Mouse (Mus musculus): Measurements from ENCODE around the gene Usp48. TPM values are rescaled to one million over a fixed set of nuclear protein-coding genes. Genes with fewer than 3 reads are reported as not detected.

The Usp48 gene
- polyA plus RNA-seq, 1 experiment from 2014 or later = 84.6 TPM

DNA sequence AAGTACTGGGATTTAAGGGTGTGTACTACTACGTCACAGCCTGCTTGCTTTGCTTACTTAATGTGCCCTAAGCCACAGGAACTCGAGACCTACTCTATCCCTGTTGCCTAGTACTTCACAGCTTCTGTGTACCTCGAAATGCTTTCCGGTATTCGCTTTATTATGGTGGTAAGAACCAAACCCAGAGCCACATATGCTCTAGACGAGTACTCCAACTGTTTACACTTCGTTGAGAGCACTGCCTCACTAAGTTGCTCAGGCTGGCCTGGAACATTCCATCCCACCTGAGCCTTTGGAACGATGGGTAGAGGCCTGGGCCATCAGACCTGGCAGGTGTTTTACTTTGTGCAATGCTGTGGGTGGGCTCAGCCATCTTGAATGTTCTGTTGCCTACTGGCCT lies 101.7 kb downstream of the Usp48 start:
- H3K27me3 ChIP-seq (ENCODE audit: control insufficient read depth, insufficient read depth, low read length) = no peaks in the 10 kb centered on the region
- no peaks in the 10 kb centered on the region for H3K36me3 ChIP-seq (ENCODE audit: control insufficient read depth, insufficient read depth, low read length)
- no peak overlapping the region for H3K27ac ChIP-seq (ENCODE audit: low read depth, low read length)
- WGBS = 77% methylated on average over 8 of the region's 8 CpGs
- H3K9ac ChIP-seq (ENCODE audit: low read length) = no peak overlapping the region
- no peaks in the 10 kb centered on the region for H3K9me3 ChIP-seq (ENCODE audit: control insufficient read depth, low read length)
- H3K4me2 ChIP-seq (ENCODE audit: low read depth) = no peak overlapping the region
- ATAC-seq (ENCODE audit: insufficient read depth, low FRiP score, low TSS enrichment) = no peak
- H3K4me1 ChIP-seq (ENCODE audit: control insufficient read depth, insufficient read depth, low read length) = no peaks in the 10 kb centered on the region
- H3K4me3 ChIP-seq (ENCODE audit: low read depth, low read length) = no peak overlapping the region
- no peak for DNase-seq (ENCODE audit: low spot score)

DNA sequence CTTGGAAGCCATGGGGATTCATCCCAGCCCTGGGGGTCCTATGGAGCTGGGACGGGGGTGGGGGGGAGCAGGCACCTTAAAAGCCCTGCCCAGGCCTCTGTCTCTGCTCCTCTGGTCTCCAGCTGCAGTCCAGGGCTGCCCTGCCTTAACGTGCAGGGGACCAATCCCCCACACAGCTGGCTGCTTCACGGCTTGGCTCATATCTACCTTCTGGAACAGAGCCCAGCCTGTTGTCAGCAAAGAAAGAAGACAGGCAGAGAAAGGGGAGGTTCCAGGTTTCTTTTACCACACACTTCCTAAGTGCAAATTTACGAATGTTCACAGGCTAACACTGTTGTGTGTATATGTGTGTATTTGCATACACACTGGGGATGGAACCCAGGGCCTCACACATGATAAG lies 102.3 kb downstream of the Usp48 start:
- Histone ChIP-seq H3K36me3 (ENCODE audit: control insufficient read depth, insufficient read depth, low read length) (no peaks in the 10 kb centered on the region), H3K4me2 (ENCODE audit: low read depth) (no peak overlapping the region), H3K9me3 (ENCODE audit: control insufficient read depth, low read length) (no peaks in the 10 kb centered on the region), H3K4me3 (ENCODE audit: low read depth, low read length) (no peak overlapping the region), H3K9ac (ENCODE audit: low read length) (no peak overlapping the region), H3K4me1 (ENCODE audit: control insufficient read depth, insufficient read depth, low read length) (no peaks in the 10 kb centered on the region), H3K27me3 (ENCODE audit: control insufficient read depth, insufficient read depth, low read length) (no peaks in the 10 kb centered on the region), H3K27ac (ENCODE audit: low read depth, low read length) (no peak overlapping the region)
- 43% methylated on average over 4 of the region's 4 CpGs for WGBS
- DNase-seq (ENCODE audit: low spot score) (no peak), ATAC-seq (ENCODE audit: insufficient read depth, low FRiP score, low TSS enrichment) (no peak)

DNA sequence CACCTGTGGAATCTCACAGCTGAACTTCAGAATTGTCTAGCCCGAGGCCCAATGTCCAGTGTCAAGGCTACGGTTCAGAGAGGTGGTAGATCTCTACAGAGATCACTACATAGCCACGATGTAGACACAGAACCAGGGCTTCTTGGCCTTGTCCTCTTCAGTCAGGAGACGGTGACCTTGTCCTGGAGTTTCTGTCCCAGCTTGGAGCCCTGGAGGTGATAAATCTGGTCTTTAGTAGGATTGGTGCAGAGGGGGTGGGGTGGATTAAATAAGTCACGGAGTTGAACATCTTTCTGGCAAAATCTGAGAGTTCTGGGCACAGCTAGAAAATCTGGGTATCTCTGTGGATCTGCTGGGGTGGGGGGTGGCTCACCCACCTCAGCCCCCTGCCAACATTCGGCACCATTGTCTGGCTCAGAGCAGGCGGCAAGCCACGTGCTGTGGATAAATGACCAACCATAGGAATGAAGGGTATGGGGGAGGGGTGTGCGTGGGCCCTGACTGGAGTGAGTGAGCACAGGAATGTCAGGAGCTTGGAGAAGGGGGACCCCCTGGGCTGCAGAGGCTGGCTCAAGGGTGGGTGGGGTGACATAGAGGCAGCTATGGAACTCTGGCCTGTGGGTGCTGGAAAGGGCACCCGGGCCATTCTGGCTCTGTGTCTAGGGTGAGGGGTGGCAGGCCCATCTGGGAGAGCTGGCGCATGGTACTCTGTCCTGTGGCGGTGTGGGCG lies 103.8 kb downstream of the Usp48 start:
- Histone ChIP-seq H3K27ac (ENCODE audit: low read depth, low read length) (no peak overlapping the region), H3K9ac (ENCODE audit: low read length) (no peak overlapping the region), H3K4me2 (ENCODE audit: low read depth) (no peak overlapping the region), H3K27me3 (ENCODE audit: control insufficient read depth, insufficient read depth, low read length) (no peaks in the 10 kb centered on the region), H3K9me3 (ENCODE audit: control insufficient read depth, low read length) (no peaks in the 10 kb centered on the region), H3K4me3 (ENCODE audit: low read depth, low read length) (no peak overlapping the region), H3K36me3 (ENCODE audit: control insufficient read depth, insufficient read depth, low read length) (no peaks in the 10 kb centered on the region), H3K4me1 (ENCODE audit: control insufficient read depth, insufficient read depth, low read length) (no peaks in the 10 kb centered on the region)
- 72% methylated on average over 13 of the region's 13 CpGs for WGBS
- DNase-seq (ENCODE audit: low spot score) (no peak), ATAC-seq (ENCODE audit: insufficient read depth, low FRiP score, low TSS enrichment) (no peak)

DNA sequence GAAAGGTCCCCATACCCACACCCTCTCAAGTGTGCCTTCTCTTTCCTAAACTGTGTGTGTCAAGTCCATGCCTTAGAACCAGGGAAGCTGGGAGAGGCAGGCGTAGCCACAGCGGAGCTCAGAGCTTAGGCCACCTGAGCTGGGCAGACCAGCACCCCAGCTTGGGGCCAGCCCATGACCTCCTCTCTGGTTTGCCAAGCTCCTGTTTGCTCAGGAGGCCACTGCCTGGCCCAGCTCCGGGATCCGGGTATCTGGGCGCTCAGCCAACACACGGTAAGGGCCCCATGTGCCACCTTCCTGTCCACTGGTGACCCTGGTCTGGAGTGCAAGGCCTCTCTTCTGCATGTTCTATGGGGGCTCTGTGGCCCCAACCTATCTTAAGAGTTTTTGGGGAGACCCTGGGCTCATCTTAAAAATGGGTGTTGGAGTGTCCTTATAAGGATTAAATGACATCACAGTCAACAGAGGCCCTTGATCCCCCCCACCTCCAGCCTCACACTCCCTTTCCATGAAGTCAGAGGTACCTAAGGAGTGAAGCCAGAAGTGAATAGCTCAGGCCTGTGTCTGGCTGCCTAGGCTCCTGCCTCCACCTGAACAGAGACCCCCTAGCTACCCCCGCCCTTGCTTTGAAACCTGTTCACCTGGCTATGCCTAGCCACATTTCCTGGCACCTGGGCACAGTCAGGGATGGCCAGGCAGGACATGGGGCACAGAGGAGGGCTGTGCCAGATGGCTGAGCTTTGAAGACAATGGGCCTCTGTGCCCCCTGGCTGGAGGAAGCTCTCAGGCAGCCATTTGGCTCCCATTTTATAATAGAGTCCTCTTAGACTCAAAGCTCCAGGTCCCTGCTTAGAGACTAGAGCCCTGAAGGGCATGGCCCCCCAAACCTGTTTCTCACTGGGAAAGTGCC lies 104.8 kb downstream of the Usp48 start:
- no peak overlapping the region for H3K4me3 ChIP-seq (ENCODE audit: low read depth, low read length)
- H3K27me3 ChIP-seq (ENCODE audit: control insufficient read depth, insufficient read depth, low read length) = no peaks in the 10 kb centered on the region
- no peak for ATAC-seq (ENCODE audit: insufficient read depth, low FRiP score, low TSS enrichment)
- H3K9me3 ChIP-seq (ENCODE audit: control insufficient read depth, low read length) = no peaks in the 10 kb centered on the region
- H3K36me3 ChIP-seq (ENCODE audit: control insufficient read depth, insufficient read depth, low read length) = no peaks in the 10 kb centered on the region
- 93% methylated on average over 7 of the region's 7 CpGs for WGBS
- no peak overlapping the region for H3K9ac ChIP-seq (ENCODE audit: low read length)
- H3K4me1 ChIP-seq (ENCODE audit: control insufficient read depth, insufficient read depth, low read length) = no peaks in the 10 kb centered on the region
- no peak overlapping the region for H3K27ac ChIP-seq (ENCODE audit: low read depth, low read length)
- no peak overlapping the region for H3K4me2 ChIP-seq (ENCODE audit: low read depth)
- no peak for DNase-seq (ENCODE audit: low spot score)

DNA sequence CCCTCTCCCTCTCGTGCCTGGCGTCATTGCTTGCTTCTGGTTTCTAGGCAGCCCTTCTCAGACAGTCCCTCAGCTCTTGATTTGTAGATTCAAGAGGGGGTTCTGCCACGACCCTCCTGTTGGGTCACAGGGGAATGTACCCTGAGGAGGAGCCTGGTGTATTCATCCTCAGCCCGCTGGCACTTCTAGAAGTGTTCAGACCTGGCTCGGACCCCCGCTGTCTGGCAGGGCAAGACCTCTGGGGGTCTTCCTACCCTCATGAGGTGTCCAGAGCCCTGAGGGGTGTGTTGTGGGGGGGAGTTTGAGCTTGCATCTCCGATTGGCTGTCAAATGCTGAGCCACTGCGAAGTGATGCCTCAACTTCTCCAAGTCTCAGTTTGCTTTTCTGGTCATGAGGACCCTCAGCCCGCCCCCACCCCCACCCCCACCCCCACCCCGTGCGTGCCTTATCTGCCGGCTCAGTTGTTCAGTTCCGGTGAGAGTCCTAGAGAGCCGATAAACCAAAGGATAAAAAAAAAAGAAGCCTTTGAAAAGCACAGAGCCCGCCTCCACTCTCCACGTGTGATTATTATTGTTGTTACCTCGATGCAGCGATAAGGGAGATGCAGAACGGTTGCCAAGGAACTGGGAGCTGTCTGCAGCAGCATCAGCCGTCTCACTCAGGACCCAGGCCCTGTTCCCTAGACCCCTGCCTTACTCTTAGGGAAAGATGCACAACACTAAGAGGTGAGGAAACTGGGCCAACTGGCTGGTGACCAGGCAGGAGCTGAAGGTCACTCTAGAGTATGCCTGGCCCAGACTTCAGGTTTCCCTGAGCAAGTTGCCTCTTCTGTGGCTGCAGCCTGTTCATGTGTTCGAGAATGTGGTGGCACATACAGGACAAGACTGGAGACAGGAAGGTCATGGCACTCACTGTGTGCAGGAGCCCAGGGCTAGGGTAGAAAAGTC lies 106.0 kb downstream of the Usp48 start:
- Histone ChIP-seq H3K27ac (ENCODE audit: low read depth, low read length) (no peak overlapping the region), H3K9me3 (ENCODE audit: control insufficient read depth, low read length) (no peaks in the 10 kb centered on the region), H3K36me3 (ENCODE audit: control insufficient read depth, insufficient read depth, low read length) (no peaks in the 10 kb centered on the region), H3K27me3 (ENCODE audit: control insufficient read depth, insufficient read depth, low read length) (no peaks in the 10 kb centered on the region), H3K9ac (ENCODE audit: low read length) (no peak overlapping the region), H3K4me2 (ENCODE audit: low read depth) (no peak overlapping the region), H3K4me1 (ENCODE audit: control insufficient read depth, insufficient read depth, low read length) (peaks cover 2% of the 10 kb centered on the region; the same call in 1 of the 2 replicates), H3K4me3 (ENCODE audit: low read depth, low read length) (no peak overlapping the region)
- ATAC-seq (ENCODE audit: insufficient read depth, low FRiP score, low TSS enrichment) (no peak), DNase-seq (ENCODE audit: low spot score) (no peak)
- 73% methylated on average over 21 of the region's 21 CpGs for WGBS

DNA sequence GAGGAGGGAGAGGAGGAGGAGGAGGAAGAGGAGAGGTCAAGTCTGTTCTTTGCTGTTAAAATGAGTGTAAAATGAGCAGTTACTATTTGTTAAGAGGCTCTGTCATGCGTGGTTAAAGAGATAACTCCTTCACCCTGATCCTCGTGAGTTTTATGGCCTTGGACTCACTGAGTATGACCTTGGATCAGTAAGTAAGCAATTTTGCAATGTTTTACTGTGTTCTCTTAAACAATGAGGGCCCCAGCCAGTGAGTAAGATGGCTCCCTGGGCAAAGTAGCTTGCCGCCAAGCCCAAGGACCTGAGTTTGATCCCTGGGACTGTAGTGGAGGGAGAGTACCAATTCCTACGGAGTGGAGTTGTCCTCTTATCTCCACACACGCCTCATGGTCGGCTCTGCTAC lies 107.4 kb downstream of the Usp48 start:
- ATAC-seq (ENCODE audit: insufficient read depth, low FRiP score, low TSS enrichment) = no peak
- Histone ChIP-seq H3K27me3 (ENCODE audit: control insufficient read depth, insufficient read depth, low read length) (no peaks in the 10 kb centered on the region), H3K4me1 (ENCODE audit: control insufficient read depth, insufficient read depth, low read length) (peaks cover 5% of the 10 kb centered on the region), H3K36me3 (ENCODE audit: control insufficient read depth, insufficient read depth, low read length) (no peaks in the 10 kb centered on the region), H3K4me2 (ENCODE audit: low read depth) (no peak overlapping the region), H3K9ac (ENCODE audit: low read length) (no peak overlapping the region), H3K27ac (ENCODE audit: low read depth, low read length) (no peak overlapping the region), H3K4me3 (ENCODE audit: low read depth, low read length) (no peak overlapping the region), H3K9me3 (ENCODE audit: control insufficient read depth, low read length) (no peaks in the 10 kb centered on the region)
- no peak for DNase-seq (ENCODE audit: low spot score)
- WGBS = 67% methylated on average over 6 of the region's 6 CpGs

DNA sequence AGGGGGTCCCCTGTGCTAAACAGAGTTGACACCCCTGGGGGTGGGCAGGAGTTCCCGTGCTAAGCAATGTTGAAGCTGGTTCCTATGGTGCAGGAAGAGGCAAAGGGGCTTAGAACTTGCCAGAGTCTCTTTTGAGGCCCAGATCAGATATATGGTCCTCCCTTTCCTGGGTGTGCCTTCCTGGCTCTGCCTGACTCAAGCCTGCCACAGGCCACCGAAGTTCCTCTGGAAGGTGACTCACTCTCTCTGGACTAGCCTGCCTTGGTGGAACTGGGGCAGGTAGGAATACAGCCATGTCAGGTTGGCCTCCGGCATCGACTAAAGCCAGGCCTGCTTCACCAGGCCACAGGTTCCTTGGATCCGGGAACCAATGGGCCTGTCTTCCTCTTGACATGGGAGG lies 109.5 kb downstream of the Usp48 start:
- Histone ChIP-seq H3K9me3 (ENCODE audit: control insufficient read depth, low read length) (no peaks in the 10 kb centered on the region), H3K4me1 (ENCODE audit: control insufficient read depth, insufficient read depth, low read length) (peaks cover 15% of the 10 kb centered on the region), H3K27me3 (ENCODE audit: control insufficient read depth, insufficient read depth, low read length) (no peaks in the 10 kb centered on the region), H3K27ac (ENCODE audit: low read depth, low read length) (no peak overlapping the region), H3K9ac (ENCODE audit: low read length) (no peak overlapping the region), H3K4me2 (ENCODE audit: low read depth) (no peak overlapping the region), H3K36me3 (ENCODE audit: control insufficient read depth, insufficient read depth, low read length) (no peaks in the 10 kb centered on the region), H3K4me3 (ENCODE audit: low read depth, low read length) (no peak overlapping the region)
- ATAC-seq (ENCODE audit: insufficient read depth, low FRiP score, low TSS enrichment) = no peak
- WGBS = 91% methylated on average over 5 of the region's 5 CpGs
- no peak for DNase-seq (ENCODE audit: low spot score)

DNA sequence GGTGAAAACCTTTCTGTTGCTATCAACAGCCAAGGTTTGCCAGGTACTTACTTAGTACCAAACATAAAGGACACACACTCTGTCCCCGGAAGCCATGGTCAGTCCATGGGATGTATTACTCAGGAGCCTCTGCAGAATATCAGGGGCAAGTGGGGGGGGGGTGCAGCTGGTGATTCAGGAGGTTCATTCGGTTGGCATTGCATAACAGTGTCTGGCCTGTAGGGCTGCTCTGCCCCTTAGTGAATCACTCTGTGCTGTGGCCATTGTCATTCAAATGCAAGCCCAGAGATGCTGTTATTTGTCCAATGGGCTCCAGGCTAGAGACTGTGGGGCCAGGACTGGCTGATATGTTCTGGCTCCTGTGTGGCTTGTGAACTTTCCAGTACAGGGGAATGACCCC lies 111.0 kb downstream of the Usp48 start:
- WGBS = 54% methylated on average over 2 of the region's 2 CpGs
- no peak overlapping the region for H3K9ac ChIP-seq (ENCODE audit: low read length)
- H3K9me3 ChIP-seq (ENCODE audit: control insufficient read depth, low read length) = no peaks in the 10 kb centered on the region
- H3K27me3 ChIP-seq (ENCODE audit: control insufficient read depth, insufficient read depth, low read length) = no peaks in the 10 kb centered on the region
- no peaks in the 10 kb centered on the region for H3K36me3 ChIP-seq (ENCODE audit: control insufficient read depth, insufficient read depth, low read length)
- no peak overlapping the region for H3K4me2 ChIP-seq (ENCODE audit: low read depth)
- no peak overlapping the region for H3K27ac ChIP-seq (ENCODE audit: low read depth, low read length)
- H3K4me3 ChIP-seq (ENCODE audit: low read depth, low read length) = no peak overlapping the region
- ATAC-seq (ENCODE audit: insufficient read depth, low FRiP score, low TSS enrichment) (no peak), DNase-seq (ENCODE audit: low spot score) (no peak)
- peaks cover 15% of the 10 kb centered on the region for H3K4me1 ChIP-seq (ENCODE audit: control insufficient read depth, insufficient read depth, low read length)
